Mouse (Mus musculus): Measurements from ENCODE around the gene Zfp454. TPM values are rescaled to one million over a fixed set of nuclear protein-coding genes. Genes with fewer than 3 reads are reported as not detected.

The Zfp454 gene
- polyA plus RNA-seq (2015; fragmentation: Nextera tagmentation; extraction: Ambion mirVana) = 5.6 and 6.9 TPM in 2 replicates

GRCm38 (mm10) chr11:50887390-50888128 lies at the start of gene Zfp454:
TSS of gene Zfp454 (minus strand) at chr11:50887651.
- ATAC-seq (ENCODE audit: insufficient read depth, low FRiP score) = peak; percentile 93
- 5% methylated on average over 26 of the region's 26 CpGs for WGBS
- no peaks in the 10 kb centered on the region for H3K9me3 ChIP-seq (replicated peaks; ENCODE audit: control insufficient read depth, low read length)
- H3K36me3 ChIP-seq (ENCODE audit: control insufficient read depth, insufficient read depth, low read length) = no peaks in the 10 kb centered on the region
- H3K27me3 ChIP-seq (ENCODE audit: control insufficient read depth, insufficient read depth, low read length) = no peaks in the 10 kb centered on the region
- peak within 1 kb of the TSS; percentile 52 for H3K4me3 ChIP-seq (replicated peaks; ENCODE audit: low read length)
- peak within 1 kb of the TSS; percentile 53; the same call in 1 of the 2 replicates for H3K27ac ChIP-seq (ENCODE audit: low read length)
- peak within 1 kb of the TSS; percentile 66 for H3K4me2 ChIP-seq (ENCODE audit: low read depth, low read length)
- H3K4me1 ChIP-seq (ENCODE audit: control insufficient read depth, insufficient read depth, low read length) = peaks cover 7% of the 10 kb centered on the region
- peak within 1 kb of the TSS; percentile 73 for H3K9ac ChIP-seq (ENCODE audit: low read length)

GRCm38 (mm10) chr11:50932040-50932439 lies 44.6 kb upstream of the Zfp454 start:
- no peaks in the 10 kb centered on the region for H3K9me3 ChIP-seq (replicated peaks; ENCODE audit: control insufficient read depth, low read length)
- H3K4me2 ChIP-seq (ENCODE audit: low read depth, low read length) = peak overlapping the region; percentile 88
- H3K36me3 ChIP-seq (ENCODE audit: control insufficient read depth, insufficient read depth, low read length) = no peaks in the 10 kb centered on the region
- peaks cover 4% of the 10 kb centered on the region; the same call in 1 of the 2 replicates for H3K4me1 ChIP-seq (ENCODE audit: control insufficient read depth, insufficient read depth, low read length)
- WGBS = 69% methylated on average over 1 of the region's 1 CpGs
- no peak overlapping the region for H3K4me3 ChIP-seq (replicated peaks; ENCODE audit: low read length)
- no peak overlapping the region for H3K27ac ChIP-seq (ENCODE audit: low read length)
- H3K27me3 ChIP-seq (ENCODE audit: control insufficient read depth, insufficient read depth, low read length) = no peaks in the 10 kb centered on the region
- H3K9ac ChIP-seq (ENCODE audit: low read length) = no peak overlapping the region
- ATAC-seq (ENCODE audit: insufficient read depth, low FRiP score) = no peak

- ATAC-seq (ENCODE audit: insufficient read depth, low FRiP score) = peak; percentile 95
- Histone ChIP-seq H3K9ac (ENCODE audit: low read length) (peak within 1 kb of the TSS; percentile 65), H3K27ac (ENCODE audit: low read length) (no peak within 1 kb of the TSS), H3K4me2 (ENCODE audit: low read depth, low read length) (peak within 1 kb of the TSS; percentile 88), H3K4me3 (replicated peaks; ENCODE audit: low read length) (peak within 1 kb of the TSS; percentile 54), H3K4me1 (ENCODE audit: control insufficient read depth, insufficient read depth, low read length) (peaks cover 4% of the 10 kb centered on the region; the same call in 1 of the 2 replicates), H3K9me3 (replicated peaks; ENCODE audit: control insufficient read depth, low read length) (no peaks in the 10 kb centered on the region), H3K36me3 (ENCODE audit: control insufficient read depth, insufficient read depth, low read length) (no peaks in the 10 kb centered on the region), H3K27me3 (ENCODE audit: control insufficient read depth, insufficient read depth, low read length) (no peaks in the 10 kb centered on the region)
- WGBS = under 1% methylated on average over 18 of the region's 18 CpGs
Measured at GRCm38 (mm10) chr11:50931451-50931866, 44.0 kb upstream of the Zfp454 start, which contains the start of gene Zfp354b. TSS of gene Zfp354b (minus strand) at chr11:50931633.

GRCm38 (mm10) chr11:50931021-50931420 lies 43.6 kb upstream of the Zfp454 start:
- Histone ChIP-seq H3K4me3 (replicated peaks; ENCODE audit: low read length) (peak overlapping the region; percentile 54), H3K9me3 (replicated peaks; ENCODE audit: control insufficient read depth, low read length) (no peaks in the 10 kb centered on the region), H3K4me2 (ENCODE audit: low read depth, low read length) (peak overlapping the region; percentile 88), H3K36me3 (ENCODE audit: control insufficient read depth, insufficient read depth, low read length) (no peaks in the 10 kb centered on the region), H3K4me1 (ENCODE audit: control insufficient read depth, insufficient read depth, low read length) (peaks cover 4% of the 10 kb centered on the region; the same call in 1 of the 2 replicates), H3K9ac (ENCODE audit: low read length) (peak overlapping the region; percentile 65), H3K27me3 (ENCODE audit: control insufficient read depth, insufficient read depth, low read length) (no peaks in the 10 kb centered on the region), H3K27ac (ENCODE audit: low read length) (no peak overlapping the region)
- peak; percentile 59; the same call in 1 of the 2 replicates for ATAC-seq (ENCODE audit: insufficient read depth, low FRiP score)
- 0% methylated on average over 16 of the region's 16 CpGs for WGBS

GRCm38 (mm10) chr11:50930469-50931014 lies 43.1 kb upstream of the Zfp454 start:
- peak overlapping the region; percentile 54 for H3K4me3 ChIP-seq (replicated peaks; ENCODE audit: low read length)

GRCm38 (mm10) chr11:50915671-50916320 lies 28.3 kb upstream of the Zfp454 start, which contains the start of gene Zfp2:
TSS of gene Zfp2 (minus strand) at chr11:50916165.
- no peaks in the 10 kb centered on the region for H3K27me3 ChIP-seq (ENCODE audit: control insufficient read depth, insufficient read depth, low read length)
- WGBS = under 1% methylated on average over 47 of the region's 47 CpGs
- peak within 1 kb of the TSS; percentile 84 for H3K9ac ChIP-seq (ENCODE audit: low read length)
- H3K4me3 ChIP-seq (replicated peaks; ENCODE audit: low read length) = peak within 1 kb of the TSS; percentile 91
- H3K36me3 ChIP-seq (ENCODE audit: control insufficient read depth, insufficient read depth, low read length) = peaks cover 13% of the 10 kb centered on the region; the same call in 1 of the 2 replicates
- no peaks in the 10 kb centered on the region for H3K4me1 ChIP-seq (ENCODE audit: control insufficient read depth, insufficient read depth, low read length)
- H3K27ac ChIP-seq (ENCODE audit: low read length) = peak within 1 kb of the TSS; percentile 25; the same call in 1 of the 2 replicates
- peak within 1 kb of the TSS; percentile 57 for H3K4me2 ChIP-seq (ENCODE audit: low read depth, low read length)
- peak; percentile 97 for ATAC-seq (ENCODE audit: insufficient read depth, low FRiP score)
- 0 out of 2 replicates have a peak, but pooled peaks cover 5% of the 10 kb centered on the region for H3K9me3 ChIP-seq (replicated peaks; ENCODE audit: control insufficient read depth, low read length)

More at GRCm38 (mm10) chr11:50930469-50931014, 43.1 kb upstream of the Zfp454 start:
- no peak for ATAC-seq (ENCODE audit: insufficient read depth, low FRiP score)
- Histone ChIP-seq H3K27ac (ENCODE audit: low read length) (no peak overlapping the region), H3K27me3 (ENCODE audit: control insufficient read depth, insufficient read depth, low read length) (no peaks in the 10 kb centered on the region), H3K9me3 (replicated peaks; ENCODE audit: control insufficient read depth, low read length) (no peaks in the 10 kb centered on the region), H3K4me2 (ENCODE audit: low read depth, low read length) (peak overlapping the region; percentile 88), H3K36me3 (ENCODE audit: control insufficient read depth, insufficient read depth, low read length) (no peaks in the 10 kb centered on the region), H3K9ac (ENCODE audit: low read length) (peak overlapping the region; percentile 65), H3K4me1 (ENCODE audit: control insufficient read depth, insufficient read depth, low read length) (peaks cover 4% of the 10 kb centered on the region; the same call in 1 of the 2 replicates)
- WGBS = 14% methylated on average over 14 of the region's 14 CpGs

- Histone ChIP-seq H3K4me1 (ENCODE audit: control insufficient read depth, insufficient read depth, low read length) (no peaks in the 10 kb centered on the region), H3K27ac (ENCODE audit: low read length) (no peak overlapping the region), H3K9me3 (replicated peaks; ENCODE audit: control insufficient read depth, low read length) (0 out of 2 replicates have a peak, but pooled peaks cover 5% of the 10 kb centered on the region), H3K4me3 (replicated peaks; ENCODE audit: low read length) (no peak overlapping the region), H3K4me2 (ENCODE audit: low read depth, low read length) (no peak overlapping the region), H3K9ac (ENCODE audit: low read length) (no peak overlapping the region), H3K36me3 (ENCODE audit: control insufficient read depth, insufficient read depth, low read length) (peaks cover 22% of the 10 kb centered on the region; the same call in 1 of the 2 replicates), H3K27me3 (ENCODE audit: control insufficient read depth, insufficient read depth, low read length) (no peaks in the 10 kb centered on the region)
- ATAC-seq (ENCODE audit: insufficient read depth, low FRiP score) = no peak
- 94% methylated on average over 3 of the region's 3 CpGs for WGBS
Measured at GRCm38 (mm10) chr11:50914461-50914860, 27.0 kb upstream of the Zfp454 start.

GRCm38 (mm10) chr11:50913301-50913700 lies 25.9 kb upstream of the Zfp454 start:
- H3K4me3 ChIP-seq (replicated peaks; ENCODE audit: low read length) = no peak overlapping the region

More at GRCm38 (mm10) chr11:50913301-50913700, 25.9 kb upstream of the Zfp454 start:
- Histone ChIP-seq H3K36me3 (ENCODE audit: control insufficient read depth, insufficient read depth, low read length) (peaks cover 28% of the 10 kb centered on the region; the same call in 1 of the 2 replicates), H3K27ac (ENCODE audit: low read length) (no peak overlapping the region), H3K9ac (ENCODE audit: low read length) (no peak overlapping the region), H3K4me1 (ENCODE audit: control insufficient read depth, insufficient read depth, low read length) (no peaks in the 10 kb centered on the region), H3K4me2 (ENCODE audit: low read depth, low read length) (no peak overlapping the region), H3K9me3 (replicated peaks; ENCODE audit: control insufficient read depth, low read length) (0 out of 2 replicates have a peak, but pooled peaks cover 5% of the 10 kb centered on the region), H3K27me3 (ENCODE audit: control insufficient read depth, insufficient read depth, low read length) (no peaks in the 10 kb centered on the region)
- ATAC-seq (ENCODE audit: insufficient read depth, low FRiP score) = no peak
- WGBS = 91% methylated on average over 1 of the region's 1 CpGs

Data from stomach, embryonic 16.5 days (tissue).